Mouse (Mus musculus) megakaryocyte, embryonic 14.5 days (primary cell): ENCODE results near the gene Ablim1. TPM values are rescaled to one million over a fixed set of nuclear protein-coding genes. Genes with fewer than 3 reads are reported as not detected.

Experiments
- H3K27me3 ChIP-seq: replicated peaks from 2 replicates; pipeline ENCODE3; 2012; ENCODE audit warnings: inconsistent platforms
- H3K36me3 ChIP-seq: replicated peaks from 2 replicates; pipeline ENCODE3; 2012; ENCODE audit warnings: low read length, inconsistent platforms, mixed read lengths
- H3K4me1 ChIP-seq: 2 replicates; pipeline ENCODE4 v1.6.1; 2012; ENCODE audit warnings: inconsistent platforms
- H3K4me3 ChIP-seq: replicated peaks from 2 replicates; pipeline ENCODE3; 2012; ENCODE audit warnings: moderate library complexity, mild to moderate bottlenecking, inconsistent platforms
- H3K9me3 ChIP-seq: 2 replicates; pipeline ENCODE4 v1.6.1; 2012; ENCODE audit warnings: inconsistent platforms
- FLI1 ChIP-seq: IDR thresholded peaks from 2 replicates; pipeline ENCODE4 v1.6.1; 2012; ENCODE audit warnings: low read length, inconsistent platforms, mixed read lengths
- GATA1 ChIP-seq: IDR thresholded peaks from 3 replicates; pipeline ENCODE4 v1.6.1; 2012; ENCODE audit warnings: mixed read lengths, low read length, inconsistent platforms, borderline replicate concordance
- polyA plus RNA-seq: library from polyadenylated mRNA; stranded (reverse); fragments of >175 nt; gene quantifications from 2 replicates; pipeline ENCODE4 v1.2.3, GENCODE M21; 2012; ENCODE audit warnings: low replicate concordance; ENCODE audit not compliant: insufficient read depth

Ablim1 gene
- polyA plus RNA-seq, 1 experiment = 0.17 TPM

GRCm38 (mm10) chr19:57126950-57127349, 187.8 kb downstream of the Ablim1 start:
- TF ChIP-seq FLI1 (no peak), GATA1 (no peak)
- H3K4me3 ChIP-seq = no peak overlapping the region
- no peaks in the 10 kb centered on the region for H3K36me3 ChIP-seq
- H3K27me3 ChIP-seq = peaks cover 15% of the 10 kb centered on the region
- H3K9me3 ChIP-seq = no peaks in the 10 kb centered on the region
- H3K4me1 ChIP-seq = peaks cover 59% of the 10 kb centered on the region

DNA sequence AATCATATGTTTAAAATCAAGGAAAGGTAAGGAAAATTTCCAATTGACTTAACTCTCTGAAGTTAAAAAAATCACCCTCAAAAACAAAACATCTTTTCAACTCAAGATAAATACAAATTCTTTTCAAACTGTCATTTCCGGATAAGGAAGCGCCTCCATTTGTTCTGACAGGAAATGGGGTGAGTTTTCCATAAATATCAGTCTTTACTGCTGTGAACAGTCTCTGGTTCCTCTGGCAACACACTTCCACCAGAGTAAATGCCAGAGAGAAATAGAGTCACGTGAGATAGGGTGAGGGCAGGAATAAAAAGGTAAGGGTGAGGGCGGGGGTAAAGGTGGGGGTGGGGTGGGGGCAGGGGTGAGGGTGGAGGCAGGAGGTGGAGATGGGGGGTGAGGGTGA, 189.8 kb downstream of the Ablim1 start:
- Histone ChIP-seq H3K4me1 (peaks cover 44% of the 10 kb centered on the region), H3K36me3 (no peaks in the 10 kb centered on the region), H3K4me3 (no peak overlapping the region), H3K27me3 (peaks cover 26% of the 10 kb centered on the region), H3K9me3 (no peaks in the 10 kb centered on the region)
- TF ChIP-seq FLI1 (no peak), GATA1 (no peak)

GRCm38 (mm10) chr19:57124138-57124519, 190.6 kb downstream of the Ablim1 start:
- Histone ChIP-seq H3K9me3 (no peaks in the 10 kb centered on the region), H3K27me3 (peaks cover 24% of the 10 kb centered on the region), H3K4me1 (peaks cover 44% of the 10 kb centered on the region), H3K36me3 (no peaks in the 10 kb centered on the region), H3K4me3 (no peak overlapping the region)
- TF ChIP-seq GATA1 (no peak), FLI1 (no peak)

- H3K4me3 ChIP-seq = peak overlapping the region; percentile 23
- H3K4me1 ChIP-seq = peaks cover 47% of the 10 kb centered on the region
- peaks cover 28% of the 10 kb centered on the region for H3K27me3 ChIP-seq
- TF ChIP-seq GATA1 = no peak
- TF ChIP-seq FLI1 = no peak
- H3K9me3 ChIP-seq = no peaks in the 10 kb centered on the region
- no peaks in the 10 kb centered on the region for H3K36me3 ChIP-seq
Observed at GRCm38 (mm10) chr19:57123503-57124137, 191.1 kb downstream of the Ablim1 start.

GRCm38 (mm10) chr19:57122261-57122660, 192.5 kb downstream of the Ablim1 start:
- no peaks in the 10 kb centered on the region for H3K9me3 ChIP-seq
- H3K27me3 ChIP-seq = peaks cover 34% of the 10 kb centered on the region
- no peaks in the 10 kb centered on the region for H3K36me3 ChIP-seq
- no peak overlapping the region for H3K4me3 ChIP-seq
- TF ChIP-seq GATA1 (no peak), FLI1 (no peak)
- peaks cover 41% of the 10 kb centered on the region for H3K4me1 ChIP-seq

GRCm38 (mm10) chr19:57121036-57121435, 193.7 kb downstream of the Ablim1 start:
- no peaks in the 10 kb centered on the region for H3K36me3 ChIP-seq

DNA sequence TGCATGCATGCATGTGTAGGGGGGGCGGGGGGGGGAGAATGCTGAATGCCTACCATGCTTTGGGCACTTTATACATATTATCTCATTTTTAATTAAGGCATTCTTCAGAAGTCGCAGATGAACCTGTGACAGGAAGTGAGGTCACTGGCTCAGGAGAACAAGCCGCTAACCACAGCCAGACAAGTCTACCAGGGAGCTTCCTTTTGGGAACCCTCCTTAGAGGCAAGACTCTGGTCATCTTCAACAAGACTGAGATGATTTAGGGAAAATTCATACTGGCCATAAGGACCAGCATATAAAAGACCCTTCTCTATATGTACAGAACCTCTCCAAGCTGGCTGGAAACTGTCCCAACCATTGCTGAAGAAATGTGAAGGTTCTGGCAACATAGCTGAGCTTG, 195.1 kb downstream of the Ablim1 start:
- H3K4me3 ChIP-seq = no peak overlapping the region
- TF ChIP-seq FLI1 = no peak
- TF ChIP-seq GATA1 = no peak
- peaks cover 60% of the 10 kb centered on the region for H3K27me3 ChIP-seq
- no peaks in the 10 kb centered on the region for H3K36me3 ChIP-seq
- H3K4me1 ChIP-seq = peaks cover 43% of the 10 kb centered on the region
- H3K9me3 ChIP-seq = no peaks in the 10 kb centered on the region

More at GRCm38 (mm10) chr19:57121036-57121435, 193.7 kb downstream of the Ablim1 start:
- H3K27me3 ChIP-seq = peaks cover 46% of the 10 kb centered on the region
- no peaks in the 10 kb centered on the region for H3K9me3 ChIP-seq
- no peak overlapping the region for H3K4me3 ChIP-seq
- H3K4me1 ChIP-seq = peaks cover 48% of the 10 kb centered on the region
- TF ChIP-seq GATA1 (no peak), FLI1 (no peak)

- TF ChIP-seq GATA1 (no peak), FLI1 (no peak)
- H3K27me3 ChIP-seq = peaks cover 67% of the 10 kb centered on the region
- no peaks in the 10 kb centered on the region for H3K36me3 ChIP-seq
- no peaks in the 10 kb centered on the region for H3K9me3 ChIP-seq
- peaks cover 36% of the 10 kb centered on the region for H3K4me1 ChIP-seq
- H3K4me3 ChIP-seq = peak overlapping the region; percentile 86
Observed at GRCm38 (mm10) chr19:57118785-57119565, 195.7 kb downstream of the Ablim1 start.

GRCm38 (mm10) chr19:57117751-57118150, 197.0 kb downstream of the Ablim1 start:
- Histone ChIP-seq H3K36me3 (no peaks in the 10 kb centered on the region), H3K27me3 (peaks cover 73% of the 10 kb centered on the region), H3K9me3 (no peaks in the 10 kb centered on the region), H3K4me3 (no peak overlapping the region), H3K4me1 (peaks cover 30% of the 10 kb centered on the region)
- TF ChIP-seq FLI1 = no peak
- no peak for TF ChIP-seq GATA1

GRCm38 (mm10) chr19:57116871-57117501, 197.7 kb downstream of the Ablim1 start:
- Histone ChIP-seq H3K9me3 (no peaks in the 10 kb centered on the region), H3K27me3 (peaks cover 78% of the 10 kb centered on the region), H3K4me1 (peaks cover 30% of the 10 kb centered on the region), H3K36me3 (no peaks in the 10 kb centered on the region), H3K4me3 (no peak overlapping the region)
- TF ChIP-seq FLI1 (no peak), GATA1 (no peak)
